Mouse (Mus musculus): ENCODE measurements around the gene Sit1. TPM values are rescaled to one million over a fixed set of nuclear protein-coding genes. Genes with fewer than 3 reads are reported as not detected.
"Not testable (repeated sequence)": the region's sequence is repeated elsewhere in the genome, so short reads cannot be mapped to it uniquely, and the experiment has no call there.

Sit1 gene
- polyA plus RNA-seq, 1 experiment = not detected

- no peaks in the 10 kb centered on the region for H3K27me3 ChIP-seq (ENCODE audit: control insufficient read depth, insufficient read depth, insufficient read length)
- H3ac ChIP-seq (ENCODE audit: control insufficient read depth, insufficient read length, low read depth) = peak overlapping the region; percentile 98
- peaks cover 17% of the 10 kb centered on the region for H3K36me3 ChIP-seq (ENCODE audit: control insufficient read depth, insufficient read depth)
- H3K79me2 ChIP-seq (ENCODE audit: control insufficient read depth, insufficient read depth) = peaks cover 15% of the 10 kb centered on the region
- peak overlapping the region; percentile 78 for H3K4me3 ChIP-seq (ENCODE audit: insufficient read depth, poor library complexity, severe bottlenecking)
- no peaks in the 10 kb centered on the region for H3K79me3 ChIP-seq (ENCODE audit: low read depth)
- TF ChIP-seq USF1 (IDR thresholded peaks at IDR 0.05; ENCODE audit: low read depth) (no peak), FOSL1 (IDR thresholded peaks at IDR 0.05; ENCODE audit: insufficient read depth, low read length, poor library complexity, severe bottlenecking) (no peak), MAX (IDR thresholded peaks at IDR 0.05) (no peak), MYOD1 (IDR thresholded peaks at IDR 0.05; ENCODE audit: control insufficient read depth, insufficient read length, low read depth) (no peak), MYOG (IDR thresholded peaks at IDR 0.05; ENCODE audit: control insufficient read depth, extremely low read depth, insufficient read length) (no peak), CTCF (IDR thresholded peaks at IDR 0.05; ENCODE audit: control insufficient read depth, insufficient read depth, insufficient read length) (no peak), CEBPB (IDR thresholded peaks at IDR 0.05; ENCODE audit: low read depth) (no peak)
Observed at GRCm38 (mm10) chr4:43493186-43493845, 9.8 kb upstream of the Sit1 start.

- Histone ChIP-seq H3K79me2 (ENCODE audit: control insufficient read depth, insufficient read depth) (peaks cover 10% of the 10 kb centered on the region), H3K79me3 (ENCODE audit: low read depth) (no peaks in the 10 kb centered on the region), H3K27me3 (ENCODE audit: control insufficient read depth, insufficient read depth, insufficient read length) (no peaks in the 10 kb centered on the region), H3ac (ENCODE audit: control insufficient read depth, insufficient read length, low read depth) (peak within 1 kb of the TSS; percentile 98), H3K4me3 (ENCODE audit: insufficient read depth, poor library complexity, severe bottlenecking) (peak within 1 kb of the TSS; percentile 78), H3K36me3 (ENCODE audit: control insufficient read depth, insufficient read depth) (peaks cover 15% of the 10 kb centered on the region)
- peak; percentile 19 for TF ChIP-seq CEBPB (IDR thresholded peaks at IDR 0.05; ENCODE audit: low read depth)
- TF ChIP-seq CTCF (IDR thresholded peaks at IDR 0.05; ENCODE audit: control insufficient read depth, insufficient read depth, insufficient read length) = no peak
- TF ChIP-seq USF1 (IDR thresholded peaks at IDR 0.05; ENCODE audit: low read depth) = no peak
- TF ChIP-seq MYOD1 (IDR thresholded peaks at IDR 0.05; ENCODE audit: control insufficient read depth, insufficient read length, low read depth) = no peak
- no peak for TF ChIP-seq FOSL1 (IDR thresholded peaks at IDR 0.05; ENCODE audit: insufficient read depth, low read length, poor library complexity, severe bottlenecking)
- TF ChIP-seq MAX (IDR thresholded peaks at IDR 0.05) = peak; percentile 75
- no peak for TF ChIP-seq MYOG (IDR thresholded peaks at IDR 0.05; ENCODE audit: control insufficient read depth, extremely low read depth, insufficient read length)
Observed at GRCm38 (mm10) chr4:43492821-43493185, 9.3 kb upstream of the Sit1 start, which contains the start of gene Ccdc107. TSS of gene Ccdc107 (plus strand) at chr4:43492900.

GRCm38 (mm10) chr4:43492101-43492820 lies 8.7 kb upstream of the Sit1 start:
- TF ChIP-seq CEBPB (IDR thresholded peaks at IDR 0.05; ENCODE audit: low read depth) = no peak
- no peak for TF ChIP-seq MYOG (IDR thresholded peaks at IDR 0.05; ENCODE audit: control insufficient read depth, extremely low read depth, insufficient read length)
- no peak for TF ChIP-seq MYOD1 (IDR thresholded peaks at IDR 0.05; ENCODE audit: control insufficient read depth, insufficient read length, low read depth)
- no peak for TF ChIP-seq CTCF (IDR thresholded peaks at IDR 0.05; ENCODE audit: control insufficient read depth, insufficient read depth, insufficient read length)
- TF ChIP-seq FOSL1 (IDR thresholded peaks at IDR 0.05; ENCODE audit: insufficient read depth, low read length, poor library complexity, severe bottlenecking) = no peak
- TF ChIP-seq USF1 (IDR thresholded peaks at IDR 0.05; ENCODE audit: low read depth) = no peak
- no peak for TF ChIP-seq MAX (IDR thresholded peaks at IDR 0.05)
- Histone ChIP-seq H3ac (ENCODE audit: control insufficient read depth, insufficient read length, low read depth) (no peak overlapping the region), H3K79me3 (ENCODE audit: low read depth) (no peaks in the 10 kb centered on the region), H3K4me3 (ENCODE audit: insufficient read depth, poor library complexity, severe bottlenecking) (no peak overlapping the region), H3K36me3 (ENCODE audit: control insufficient read depth, insufficient read depth) (peaks cover 13% of the 10 kb centered on the region), H3K27me3 (ENCODE audit: control insufficient read depth, insufficient read depth, insufficient read length) (no peaks in the 10 kb centered on the region), H3K79me2 (ENCODE audit: control insufficient read depth, insufficient read depth) (peaks cover 7% of the 10 kb centered on the region)

DNA sequence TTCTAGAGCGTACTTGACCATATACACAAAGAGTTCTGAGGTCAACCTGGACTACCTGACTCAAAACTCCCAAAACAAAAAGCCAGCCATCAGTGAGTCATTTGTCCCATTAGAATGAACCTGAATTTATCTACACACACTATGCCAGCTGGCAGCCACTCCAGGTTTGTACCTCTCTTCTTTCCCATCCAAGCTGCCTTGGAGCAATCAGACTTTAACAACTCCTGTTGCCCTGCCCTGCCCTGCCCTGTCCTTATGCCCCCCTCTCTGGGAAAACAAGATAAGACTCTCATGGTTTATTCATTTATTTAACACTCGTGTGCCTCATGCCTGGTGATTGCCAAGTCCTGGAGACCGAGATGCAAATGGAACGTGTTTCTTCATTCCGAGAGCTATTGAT lies 7.3 kb upstream of the Sit1 start:
- H3K79me3 ChIP-seq (ENCODE audit: low read depth) = no peaks in the 10 kb centered on the region
- TF ChIP-seq MYOG (IDR thresholded peaks at IDR 0.05; ENCODE audit: control insufficient read depth, extremely low read depth, insufficient read length) (no peak), MAX (IDR thresholded peaks at IDR 0.05) (no peak), MYOD1 (IDR thresholded peaks at IDR 0.05; ENCODE audit: control insufficient read depth, insufficient read length, low read depth) (no peak), CEBPB (IDR thresholded peaks at IDR 0.05; ENCODE audit: low read depth) (no peak), CTCF (IDR thresholded peaks at IDR 0.05; ENCODE audit: control insufficient read depth, insufficient read depth, insufficient read length) (no peak), FOSL1 (IDR thresholded peaks at IDR 0.05; ENCODE audit: insufficient read depth, low read length, poor library complexity, severe bottlenecking) (no peak), USF1 (IDR thresholded peaks at IDR 0.05; ENCODE audit: low read depth) (no peak)
- no peaks in the 10 kb centered on the region for H3K27me3 ChIP-seq (ENCODE audit: control insufficient read depth, insufficient read depth, insufficient read length)
- peaks cover 3% of the 10 kb centered on the region for H3K36me3 ChIP-seq (ENCODE audit: control insufficient read depth, insufficient read depth)
- no peak overlapping the region for H3ac ChIP-seq (ENCODE audit: control insufficient read depth, insufficient read length, low read depth)
- H3K4me3 ChIP-seq (ENCODE audit: insufficient read depth, poor library complexity, severe bottlenecking) = no peak overlapping the region
- peaks cover 7% of the 10 kb centered on the region for H3K79me2 ChIP-seq (ENCODE audit: control insufficient read depth, insufficient read depth)

- Histone ChIP-seq H3K4me3 (ENCODE audit: insufficient read depth, poor library complexity, severe bottlenecking) (no peak overlapping the region), H3K79me3 (ENCODE audit: low read depth) (no peaks in the 10 kb centered on the region), H3ac (ENCODE audit: control insufficient read depth, insufficient read length, low read depth) (no peak overlapping the region), H3K79me2 (ENCODE audit: control insufficient read depth, insufficient read depth) (peaks cover 7% of the 10 kb centered on the region), H3K27me3 (ENCODE audit: control insufficient read depth, insufficient read depth, insufficient read length) (no peaks in the 10 kb centered on the region), H3K36me3 (ENCODE audit: control insufficient read depth, insufficient read depth) (no peaks in the 10 kb centered on the region)
- TF ChIP-seq FOSL1 (IDR thresholded peaks at IDR 0.05; ENCODE audit: insufficient read depth, low read length, poor library complexity, severe bottlenecking) (no peak), USF1 (IDR thresholded peaks at IDR 0.05; ENCODE audit: low read depth) (no peak), CTCF (IDR thresholded peaks at IDR 0.05; ENCODE audit: control insufficient read depth, insufficient read depth, insufficient read length) (no peak), MAX (IDR thresholded peaks at IDR 0.05) (no peak), MYOD1 (IDR thresholded peaks at IDR 0.05; ENCODE audit: control insufficient read depth, insufficient read length, low read depth) (no peak), MYOG (IDR thresholded peaks at IDR 0.05; ENCODE audit: control insufficient read depth, extremely low read depth, insufficient read length) (no peak), CEBPB (IDR thresholded peaks at IDR 0.05; ENCODE audit: low read depth) (no peak)
Observed at GRCm38 (mm10) chr4:43489611-43490010, 6.1 kb upstream of the Sit1 start.

GRCm38 (mm10) chr4:43485666-43486065 lies 2.1 kb upstream of the Sit1 start:
- H3K36me3 ChIP-seq (ENCODE audit: control insufficient read depth, insufficient read depth); H3K79me2 ChIP-seq (ENCODE audit: control insufficient read depth, insufficient read depth); H3ac ChIP-seq (ENCODE audit: control insufficient read depth, insufficient read length, low read depth); H3K27me3 ChIP-seq (ENCODE audit: control insufficient read depth, insufficient read depth, insufficient read length); H3K4me3 ChIP-seq (ENCODE audit: insufficient read depth, poor library complexity, severe bottlenecking); H3K79me3 ChIP-seq (ENCODE audit: low read depth): not testable (repeated sequence)

All from C2C12 (cell line).